Mouse (Mus musculus) lung, adult 18-20 months (tissue): ENCODE measurements at regions not wholly inside any gene's neighbourhood (a gene's known extent, or its start where the extent isn't known, plus 50 kb on each side); places are given as distances from the start of the nearest gene placed in this dataset.

Source experiments
- DNase-seq, 2 experiments: peaks; one replicate each; pipeline ENCODE4 v3.0.0; 2022; ENCODE audit warnings: mixed read lengths in 2 of 2

GRCm38 (mm10) chr13:39950203-39950602 lies 411.0 kb downstream of the Ofcc1 start:
- DNase-seq: no peak

GRCm38 (mm10) chr13:39935216-39935615 lies 426.0 kb downstream of the Ofcc1 start:
- no peak for DNase-seq

DNA sequence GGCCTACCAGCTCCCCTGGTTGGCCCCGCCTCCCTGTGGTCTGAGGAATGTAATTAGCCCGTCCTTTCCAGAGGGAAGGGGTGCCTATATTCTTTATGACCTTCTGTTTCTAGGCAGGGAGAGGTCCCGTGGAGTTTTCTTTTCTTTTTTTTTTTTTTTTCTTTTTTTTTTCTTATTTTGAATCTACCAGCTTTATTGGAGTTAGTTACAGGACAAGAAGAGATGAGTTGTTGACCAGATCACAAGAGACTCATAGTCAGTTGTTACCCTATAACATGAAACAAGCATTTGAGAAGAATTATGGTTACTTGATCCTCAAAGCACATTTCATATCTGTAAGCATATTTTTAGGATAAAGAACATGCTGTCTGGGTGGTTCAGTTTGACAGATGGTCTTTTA lies 429.8 kb downstream of the Ofcc1 start:
- DNase-seq: no peak

DNA sequence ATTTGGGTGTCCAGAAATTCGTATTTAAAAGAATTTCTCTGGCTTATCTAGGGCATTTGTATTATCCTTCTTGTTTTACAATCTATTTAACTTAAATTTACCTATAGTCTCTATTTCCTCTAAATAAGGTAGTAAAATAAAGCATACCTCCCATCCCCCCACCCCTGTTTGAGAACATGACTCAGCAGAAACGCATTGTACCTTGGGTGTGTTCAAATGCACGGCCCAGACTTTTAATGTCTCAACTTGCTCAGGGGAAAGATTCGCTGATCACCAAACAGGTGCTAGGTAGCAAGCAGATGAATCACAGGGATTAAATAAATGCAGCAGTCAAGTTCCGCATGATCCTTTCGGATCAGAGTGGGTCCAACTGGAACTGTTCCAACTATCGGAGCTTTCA lies 432.7 kb downstream of the Ofcc1 start:
- DNase-seq: no peak

- DNase-seq: no peak
Measured at GRCm38 (mm10) chr13:39924366-39924765, 436.9 kb downstream of the Ofcc1 start.

- no peak for DNase-seq
Measured at GRCm38 (mm10) chr13:39923113-39923512, 438.1 kb downstream of the Ofcc1 start.

DNA sequence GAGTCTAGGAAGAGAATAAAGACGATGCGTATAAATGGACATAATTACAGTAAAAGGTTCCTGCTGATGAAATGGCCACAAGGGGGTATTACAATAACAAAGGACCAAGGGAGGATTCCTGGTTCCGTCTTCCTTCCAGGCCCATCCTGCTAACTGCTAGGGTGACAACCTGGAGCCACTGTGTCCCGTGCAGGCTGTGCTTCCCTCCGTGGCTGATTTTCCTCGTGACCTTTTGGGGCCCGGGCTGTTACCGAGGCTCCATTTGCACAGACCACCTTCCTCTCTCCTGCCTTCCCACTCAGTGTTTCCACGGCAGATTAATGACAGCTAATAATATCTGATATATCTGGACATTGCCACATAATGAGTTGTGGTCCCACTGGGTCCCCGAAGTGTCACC lies 453.5 kb downstream of the Ofcc1 start:
- DNase-seq: no peak

DNA sequence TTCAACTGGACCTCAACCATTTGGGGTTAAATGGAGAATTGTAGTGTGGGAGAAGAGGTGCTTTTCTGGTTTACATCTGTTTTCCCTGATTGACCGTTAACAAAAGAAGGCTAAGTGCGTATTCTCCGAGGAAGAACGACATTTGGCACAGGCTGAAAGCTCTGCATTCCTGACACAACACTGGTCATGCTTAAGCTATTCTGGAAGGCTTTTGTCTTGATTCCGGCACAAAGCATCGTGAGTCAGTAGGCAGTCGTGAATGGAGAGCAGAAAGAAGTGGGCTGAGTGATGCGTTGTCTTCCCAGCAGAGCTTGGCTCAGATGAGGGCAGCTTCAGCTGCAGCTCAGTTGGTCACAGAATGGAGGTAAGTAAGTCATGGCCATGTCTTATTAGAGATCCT lies 457.0 kb downstream of the Ofcc1 start:
- DNase-seq: no peak

- no peak for DNase-seq
Measured at GRCm38 (mm10) chr13:39903319-39903718, 457.9 kb downstream of the Ofcc1 start.

DNA sequence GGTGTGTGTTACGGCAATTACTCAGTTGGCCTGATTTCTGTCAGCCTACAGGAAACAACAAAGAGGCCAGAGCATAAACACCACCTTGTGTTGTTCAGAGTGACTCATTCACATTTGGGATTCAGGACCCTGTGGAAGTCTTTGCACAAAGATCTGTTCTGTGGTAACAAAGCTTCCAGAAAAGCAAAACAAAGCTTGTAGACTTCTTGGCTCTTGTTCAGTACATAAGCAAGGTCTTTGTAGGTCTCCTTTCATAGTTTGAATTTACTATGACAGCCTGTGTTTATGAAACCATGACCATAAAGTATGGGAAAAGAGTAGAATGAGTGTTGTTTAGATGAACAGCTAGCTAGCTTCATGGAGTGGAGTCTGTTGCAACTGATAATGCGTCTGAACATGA lies 461.9 kb downstream of the Ofcc1 start:
- DNase-seq: no peak

- DNase-seq: no peak
Measured at GRCm38 (mm10) chr13:39898412-39898979, 462.8 kb downstream of the Ofcc1 start.

DNA sequence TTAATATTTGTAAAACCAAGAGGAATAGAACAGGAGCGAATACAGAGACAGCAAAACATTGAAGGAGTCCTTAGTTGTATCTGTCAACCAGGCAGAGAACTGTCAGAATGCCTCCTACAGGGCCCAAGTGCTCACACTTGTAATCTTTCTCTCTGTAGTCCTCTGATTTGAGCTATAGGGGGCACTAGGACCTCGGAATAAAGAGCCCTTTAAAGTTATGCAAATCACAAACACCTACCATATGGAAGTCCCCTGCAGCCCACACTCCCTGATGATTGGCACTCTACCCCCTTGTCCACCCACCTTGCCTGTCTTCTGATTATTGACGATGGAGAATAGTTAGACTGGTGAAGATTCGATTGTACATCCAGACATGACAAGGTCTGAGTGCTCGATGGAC lies 467.1 kb downstream of the Ofcc1 start:
- DNase-seq: no peak

DNA sequence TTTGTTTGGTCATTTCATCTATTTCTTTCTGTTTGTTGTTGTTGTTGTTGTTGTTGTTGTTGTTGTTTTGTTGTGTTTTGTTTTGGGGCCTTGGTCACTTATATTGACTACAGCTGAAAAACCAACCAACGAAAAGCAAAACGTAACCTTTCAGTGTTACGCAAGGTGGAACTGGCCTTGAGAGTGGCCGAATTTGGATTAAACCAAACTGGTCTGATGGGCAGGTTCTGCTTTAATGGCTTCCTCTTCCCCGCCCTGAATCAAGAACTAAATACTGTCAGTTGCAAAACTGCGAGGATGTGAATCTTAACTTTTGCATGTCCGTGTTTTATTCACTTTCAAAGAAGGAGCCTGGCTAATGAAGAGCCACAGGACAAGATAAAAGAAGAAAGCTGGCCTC lies 480.2 kb downstream of the Ofcc1 start:
- DNase-seq: no peak

GRCm38 (mm10) chr13:39880136-39880535 lies 481.1 kb downstream of the Ofcc1 start:
- DNase-seq: no peak

DNA sequence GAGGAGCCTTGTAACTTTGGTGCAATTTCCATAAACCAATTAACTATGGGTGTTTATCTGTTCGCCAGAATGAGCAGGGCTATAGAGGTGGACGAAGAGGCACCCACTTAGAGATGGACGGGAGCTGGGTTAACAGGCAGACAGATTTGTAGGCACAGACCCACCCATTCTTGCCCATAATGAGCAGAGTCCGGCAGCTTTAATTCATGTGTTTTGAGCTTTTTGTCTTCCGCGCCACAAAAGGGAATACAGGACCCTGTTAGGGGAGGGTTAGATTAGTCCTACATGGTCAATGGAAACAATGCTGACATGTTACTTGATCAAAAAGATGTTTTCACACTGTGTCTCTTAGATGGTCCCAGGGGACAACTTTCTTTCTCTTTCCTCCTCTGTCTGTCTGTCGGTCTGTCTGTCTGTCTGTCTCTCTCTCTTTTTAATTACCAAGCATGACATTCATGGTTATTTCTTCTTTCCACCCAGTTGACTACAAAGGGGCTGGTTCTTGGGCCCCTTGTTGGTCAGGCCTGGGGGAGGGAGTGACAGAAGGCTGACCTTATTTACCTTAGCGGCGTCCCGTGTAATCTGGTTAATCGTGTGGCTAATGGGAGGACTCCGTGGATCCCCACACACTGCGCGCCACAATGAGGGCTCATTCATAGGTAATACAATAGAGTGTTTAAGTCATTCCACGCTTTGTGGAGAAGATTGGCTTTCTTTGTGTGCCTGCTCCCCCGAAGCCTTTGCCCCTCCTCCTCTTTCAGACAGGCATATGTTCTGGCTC lies 483.7 kb downstream of the Ofcc1 start:
- no peak for DNase-seq

DNA sequence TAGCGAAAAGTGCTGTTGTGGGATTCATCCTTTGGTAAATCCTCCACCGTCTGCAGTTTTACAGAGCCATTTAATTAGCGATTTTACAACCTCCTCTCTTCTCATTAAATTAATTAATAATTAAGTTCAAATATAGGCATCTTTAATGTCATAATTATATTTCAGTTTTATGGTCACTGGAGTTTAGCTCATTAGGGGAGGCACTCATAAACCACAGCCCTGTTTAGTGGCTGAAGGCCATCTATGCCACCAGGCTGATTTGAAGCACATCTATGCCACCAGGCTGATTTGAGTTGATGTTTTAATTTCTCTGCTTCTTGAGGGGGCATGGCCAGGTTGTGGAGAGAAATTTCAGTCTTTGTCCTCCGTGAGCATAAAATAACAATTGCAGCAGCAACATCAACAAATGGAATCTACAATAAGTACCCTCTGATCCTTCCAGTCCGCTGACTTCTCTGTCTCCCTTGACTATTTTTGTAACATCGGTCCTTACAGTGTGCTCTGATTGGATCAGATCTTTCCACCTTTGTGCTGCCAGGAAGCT lies 508.9 kb downstream of the Ofcc1 start:
- DNase-seq: no peak

GRCm38 (mm10) chr13:39849391-39849790 lies 511.9 kb downstream of the Ofcc1 start:
- no peak for DNase-seq

- peak in 1 of 2 experiments; percentile 18 for DNase-seq
Measured at GRCm38 (mm10) chr13:39836053-39836584, 525.1 kb downstream of the Ofcc1 start.

GRCm38 (mm10) chr13:39835302-39835701 lies 525.9 kb downstream of the Ofcc1 start:
- DNase-seq: no peak

DNA sequence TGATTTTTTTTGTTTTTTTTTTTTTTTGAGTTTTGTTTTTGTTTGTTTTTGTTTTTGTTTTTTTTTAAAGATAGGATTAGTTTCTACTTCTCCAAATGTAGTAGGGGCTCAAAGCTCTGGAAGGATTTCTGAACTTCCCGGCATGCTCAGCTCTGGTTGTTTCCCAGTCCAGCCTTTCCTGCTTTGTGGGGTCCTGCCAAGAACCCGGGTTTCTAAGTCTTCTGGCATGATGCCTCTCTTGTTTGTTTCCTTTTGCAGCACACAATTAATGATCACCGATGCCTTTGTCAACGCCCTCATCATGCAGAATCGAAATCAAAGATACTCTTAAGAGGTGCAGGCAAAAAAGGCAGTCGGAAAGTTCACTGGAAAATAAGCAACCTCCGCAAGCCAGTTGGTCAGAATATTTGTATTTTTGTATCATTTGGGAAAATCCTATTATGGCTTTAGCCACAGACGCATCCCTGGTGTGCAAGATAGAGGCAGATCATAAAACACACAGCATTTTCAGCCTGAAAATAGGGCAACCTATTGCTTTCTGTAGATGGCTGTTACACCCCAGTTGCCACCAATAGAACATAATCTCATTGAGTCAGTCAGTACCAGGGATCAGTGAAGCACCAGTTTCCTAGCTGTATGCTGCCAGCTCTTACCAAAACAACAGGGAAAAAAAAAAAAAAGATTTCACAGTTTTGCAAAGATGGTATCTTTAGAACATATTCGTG lies 526.6 kb downstream of the Ofcc1 start:
- DNase-seq: no peak

DNA sequence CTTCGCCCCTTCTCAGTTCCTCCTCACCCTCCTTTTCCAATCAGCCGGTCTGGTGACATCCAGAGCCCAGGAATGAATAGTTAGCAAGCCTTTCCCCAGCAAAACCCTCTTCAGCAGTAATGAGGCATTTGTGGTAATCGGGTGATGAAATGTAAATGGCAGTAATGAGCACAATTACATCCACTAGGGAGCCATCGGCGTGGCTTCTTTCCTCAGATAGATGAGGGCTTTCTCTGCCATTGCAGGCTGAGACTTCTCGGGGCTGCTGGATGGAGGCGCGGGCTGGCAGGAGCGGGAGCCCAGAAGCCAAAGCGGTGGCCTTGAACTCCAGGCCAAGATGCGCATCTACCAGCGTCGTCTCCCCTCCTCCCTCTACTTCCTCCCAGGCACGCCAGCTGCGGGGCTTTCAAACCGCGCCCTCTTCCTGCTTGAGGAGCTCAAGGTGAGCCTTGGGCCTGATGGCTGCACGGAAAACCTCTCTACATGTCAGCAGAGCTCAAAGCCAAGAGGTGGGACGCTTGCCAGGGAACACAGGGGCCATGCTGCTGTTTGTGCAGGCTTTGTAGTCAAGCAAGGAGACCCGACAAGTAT lies 537.2 kb downstream of the Ofcc1 start:
- DNase-seq: no peak

DNA sequence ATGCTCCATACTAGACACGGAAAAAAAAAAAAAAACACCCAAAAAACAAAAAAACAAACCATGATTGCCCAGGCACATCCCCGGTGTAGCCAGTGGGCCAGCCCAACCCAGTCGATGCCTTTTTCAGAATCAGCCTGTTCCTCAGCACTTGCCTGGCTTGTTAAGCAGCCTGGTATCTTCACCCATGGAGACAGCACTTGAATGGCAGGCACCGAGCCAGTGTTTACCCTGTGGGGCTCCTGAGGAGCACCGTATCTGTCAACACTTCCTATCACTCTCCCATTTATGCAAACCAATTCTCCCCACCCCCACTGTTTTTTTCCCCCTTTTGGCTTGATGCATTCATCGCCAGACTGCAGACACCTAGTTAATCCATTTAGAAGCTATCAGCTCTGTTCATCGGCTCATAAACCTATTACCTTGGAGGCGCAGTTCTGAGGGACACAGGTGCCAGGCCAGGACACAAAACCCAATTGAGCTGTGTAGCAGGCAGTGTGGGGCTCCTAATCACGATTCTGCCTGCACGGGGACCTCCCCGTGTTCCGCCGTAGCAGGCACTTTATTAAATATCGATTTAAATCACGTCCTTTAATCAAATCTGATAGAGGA lies 537.8 kb downstream of the Ofcc1 start:
- DNase-seq: no peak

- no peak for DNase-seq
Measured at GRCm38 (mm10) chr13:39774554-39774953, 586.7 kb downstream of the Ofcc1 start.
